Mouse (Mus musculus): ENCODE results near the gene Klk1b4. TPM values are rescaled to one million over a fixed set of nuclear protein-coding genes. Genes with fewer than 3 reads are reported as not detected.

Gene Klk1b4
- polyA plus RNA-seq, 1 experiment from 2014 or later: not detected

DNA sequence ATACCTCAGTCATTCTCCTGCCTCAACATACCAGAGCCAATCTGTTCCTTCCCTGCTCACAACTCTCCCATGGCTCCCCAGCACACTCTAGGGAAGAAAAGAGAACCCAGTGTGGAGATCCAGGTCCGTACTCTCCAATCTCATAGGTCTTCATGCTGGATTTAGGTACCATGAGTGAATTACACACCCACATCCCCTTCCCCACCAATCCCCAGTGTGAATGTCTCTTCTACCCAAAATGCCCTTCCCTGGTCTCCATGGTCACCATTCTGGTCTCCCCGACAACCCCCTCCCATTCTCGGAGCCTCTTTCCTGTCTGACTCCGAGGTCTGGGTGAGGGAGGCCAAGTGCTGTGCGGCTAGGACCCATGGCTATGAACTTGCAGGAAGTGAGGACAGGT is 53.9 kb downstream of the Klk1b4 start, which contains the start of gene Gm15517:
Gene Gm15517 (plus strand): TSS at position 301 of the 400 bp plus-strand sequence.
- H3K9me3 ChIP-seq: no peaks in the 10 kb centered on the region
- DNase-seq (ENCODE audit: low spot score): no peak
- no peak within 1 kb of the TSS for H3K4me3 ChIP-seq
- peaks cover 48% of the 10 kb centered on the region for H3K27me3 ChIP-seq (ENCODE audit: insufficient read depth, poor library complexity, severe bottlenecking)
- no peak within 1 kb of the TSS for H3K27ac ChIP-seq
- no peaks in the 10 kb centered on the region for H3K36me3 ChIP-seq
- peaks cover 6% of the 10 kb centered on the region; the same call in 1 of the 2 replicates for H3K4me1 ChIP-seq
- WGBS: 50% methylated on average over 5 of the region's 5 CpGs

Other genes starting within 250 kb of the Klk1b4 start
- not detected in 2 replicates for gene Klk1b1, start 240.7 kb upstream of the Klk1b4 start, polyA plus RNA-seq (2016; fragmentation: Nextera tagmentation; extraction: Ambion mirVana)
- not detected in 2 replicates for gene Klk1b9, start 231.4 kb upstream of the Klk1b4 start, polyA plus RNA-seq (2016; fragmentation: Nextera tagmentation; extraction: Ambion mirVana)
- gene Klk1b11, start 211.6 kb upstream of the Klk1b4 start, polyA plus RNA-seq (2016; fragmentation: Nextera tagmentation; extraction: Ambion mirVana): not detected in 2 replicates
- not detected in 2 replicates for gene Klk1b26, start 195.3 kb upstream of the Klk1b4 start, polyA plus RNA-seq (2016; fragmentation: Nextera tagmentation; extraction: Ambion mirVana)
- not detected in 2 replicates for gene Klk1b27, start 155.1 kb upstream of the Klk1b4 start, polyA plus RNA-seq (2016; fragmentation: Nextera tagmentation; extraction: Ambion mirVana)
- gene Klk1b21, start 105.1 kb upstream of the Klk1b4 start, polyA plus RNA-seq (2016; fragmentation: Nextera tagmentation; extraction: Ambion mirVana): not detected in 2 replicates
- not detected in 2 replicates for gene Klk1b22, start 94.8 kb upstream of the Klk1b4 start, polyA plus RNA-seq (2016; fragmentation: Nextera tagmentation; extraction: Ambion mirVana)
- not detected in 2 replicates for gene Klk1b16, start 70.7 kb upstream of the Klk1b4 start, polyA plus RNA-seq (2016; fragmentation: Nextera tagmentation; extraction: Ambion mirVana)
- not detected in 2 replicates for gene Klk1b24, start 19.2 kb upstream of the Klk1b4 start, polyA plus RNA-seq (2016; fragmentation: Nextera tagmentation; extraction: Ambion mirVana)
- gene Klk1b3, start 9.2 kb upstream of the Klk1b4 start, polyA plus RNA-seq (2016; fragmentation: Nextera tagmentation; extraction: Ambion mirVana): not detected in 2 replicates
- not detected in 2 replicates for gene Klk1b5, start 8.5 kb downstream of the Klk1b4 start, polyA plus RNA-seq (2016; fragmentation: Nextera tagmentation; extraction: Ambion mirVana)
- gene Klk1, start 17.9 kb downstream of the Klk1b4 start, polyA plus RNA-seq (2016; fragmentation: Nextera tagmentation; extraction: Ambion mirVana): 0.30 TPM in 1 of 2 replicates, not detected in the other
- gene Gm36864, start 28.7 kb downstream of the Klk1b4 start, polyA plus RNA-seq (2016; fragmentation: Nextera tagmentation; extraction: Ambion mirVana): not detected in 2 replicates
- gene 1700028J19Rik, start 39.3 kb downstream of the Klk1b4 start, polyA plus RNA-seq (2016; fragmentation: Nextera tagmentation; extraction: Ambion mirVana): 0.87 and 0.88 TPM in 2 replicates
- gene 2410002F23Rik, start 39.3 kb downstream of the Klk1b4 start, polyA plus RNA-seq (2016; fragmentation: Nextera tagmentation; extraction: Ambion mirVana): 121 and 136 TPM in 2 replicates
- gene Acp4, start 49.9 kb downstream of the Klk1b4 start, polyA plus RNA-seq (2016; fragmentation: Nextera tagmentation; extraction: Ambion mirVana): not detected in 2 replicates
- gene Gm15517, start 54.0 kb downstream of the Klk1b4 start, polyA plus RNA-seq (2016; fragmentation: Nextera tagmentation; extraction: Ambion mirVana): not detected in 2 replicates
- 0.60 and 1.2 TPM in 2 replicates for gene Clec11a, start 99.5 kb downstream of the Klk1b4 start, polyA plus RNA-seq (2016; fragmentation: Nextera tagmentation; extraction: Ambion mirVana)
- gene Shank1, start 102.8 kb downstream of the Klk1b4 start, polyA plus RNA-seq (2016; fragmentation: Nextera tagmentation; extraction: Ambion mirVana): 0.47 and 0.84 TPM in 2 replicates
- 0.74 and 0.78 TPM in 2 replicates for gene Syt3, start 176.7 kb downstream of the Klk1b4 start, polyA plus RNA-seq (2016; fragmentation: Nextera tagmentation; extraction: Ambion mirVana)
- gene 1700008O03Rik, start 178.4 kb downstream of the Klk1b4 start, polyA plus RNA-seq (2016; fragmentation: Nextera tagmentation; extraction: Ambion mirVana): 0.49 and 0.83 TPM in 2 replicates
- gene Lrrc4b, start 221.6 kb downstream of the Klk1b4 start, polyA plus RNA-seq (2016; fragmentation: Nextera tagmentation; extraction: Ambion mirVana): 1.2 and 1.7 TPM in 2 replicates

All from heart, embryonic 10.5 days (tissue).